Mouse (Mus musculus) heart, postnatal 25 days (tissue): ENCODE measurements around the gene Sval2. TPM values are rescaled to one million over a fixed set of nuclear protein-coding genes. Genes with fewer than 3 reads are reported as not detected.

ENCODE experiments used
- DNase-seq: peaks from one replicate; pipeline ENCODE4 v3.0.0; 2022; ENCODE audit warnings: low spot score
- intact Hi-C: fragments of 180-260 bp; cut with DNase I; formaldehyde crosslinking; loops from one replicate; pipeline ENCODE4 v1.15.1; 2025
- total RNA-seq, 2 experiments: library from RNA; stranded (reverse); gene quantifications; 2 replicates each; pipeline ENCODE4 v1.2.3; 2021

The Sval2 gene
- not detected for total RNA-seq

GRCm38 (mm10) chr6:41852689-41853088, at the start of gene Sval2:
Sval2 (plus strand) TSS chr6:41852989.
- DNase-seq, result no peak
- intact Hi-C loops, result no loop called here

GRCm38 (mm10) chr6:41824086-41824485, 28.7 kb upstream of the Sval2 start:
- no peak for DNase-seq
- intact Hi-C loops, result no loop called here

- intact Hi-C loops, result no loop called here
Observed at GRCm38 (mm10) chr6:41829516-41829915, 23.3 kb upstream of the Sval2 start.

GRCm38 (mm10) chr6:41847235-41847634, 5.6 kb upstream of the Sval2 start, which contains the start of gene Pip:
Pip (plus strand) TSS chr6:41847535.
- intact Hi-C loops, result no loop called here
- DNase-seq, result no peak

More at GRCm38 (mm10) chr6:41829516-41829915, 23.3 kb upstream of the Sval2 start:
- DNase-seq, result no peak

GRCm38 (mm10) chr6:41864038-41864437, 11.2 kb downstream of the Sval2 start:
- DNase-seq, result no peak
- intact Hi-C loops, result no loop called here

GRCm38 (mm10) chr6:41911625-41912024, 58.8 kb downstream of the Sval2 start:
- DNase-seq, result no peak
- intact Hi-C loops, result no loop called here

Other genes starting within 250 kb of the Sval2 start
- 1 to 10 TPM; 1.6 to 2.0 TPM for gene Ephb6, start 247.5 kb upstream of the Sval2 start, total RNA-seq
- gene Trpv6, start 216.6 kb upstream of the Sval2 start, total RNA-seq, result not detected
- not detected for gene Trpv5, start 172.2 kb upstream of the Sval2 start, total RNA-seq
- not detected for gene Llcfc1, start 168.6 kb upstream of the Sval2 start, total RNA-seq
- gene Kel, start 148.7 kb upstream of the Sval2 start, total RNA-seq, result under 1 TPM in 1 of 2 experiments, not detected in 1; 0.89 TPM
- not detected for gene Olfr459, start 77.8 kb upstream of the Sval2 start, total RNA-seq
- gene Pip, start 5.5 kb upstream of the Sval2 start, total RNA-seq, result not detected
- gene Sval1, start 98.6 kb downstream of the Sval2 start, total RNA-seq, result not detected
- not detected for gene Sval3, start 115.2 kb downstream of the Sval2 start, total RNA-seq
- not detected for gene Sva, start 185.4 kb downstream of the Sval2 start, total RNA-seq